Mouse (Mus musculus): ENCODE data around the gene Fam161a. TPM values are rescaled to one million over a fixed set of nuclear protein-coding genes. Genes with fewer than 3 reads are reported as not detected.
A peak's percentile ranks its signal among the peaks of the same experiment; 100 is the strongest.

The Fam161a gene
- polyA plus RNA-seq, 1 experiment from 2014 or later = 7.7 TPM

- no peak for ATAC-seq (ENCODE audit: low FRiP score)
- WGBS = 61% methylated on average over 1 of the region's 1 CpGs
- Histone ChIP-seq H3K9me3 (replicated peaks) (peaks cover 4% of the 10 kb centered on the region; the same call in 1 of the 2 replicates), H3K4me2 (replicated peaks) (no peak overlapping the region), H3K27me3 (no peaks in the 10 kb centered on the region), H3K4me3 (no peak overlapping the region), H3K4me1 (peaks cover 24% of the 10 kb centered on the region), H3K9ac (no peak overlapping the region), H3K36me3 (peaks cover 20% of the 10 kb centered on the region), H3K27ac (no peak overlapping the region)
Observed at GRCm38 (mm10) chr11:22978711-22979110, 28.6 kb upstream of the Fam161a start.

DNA sequence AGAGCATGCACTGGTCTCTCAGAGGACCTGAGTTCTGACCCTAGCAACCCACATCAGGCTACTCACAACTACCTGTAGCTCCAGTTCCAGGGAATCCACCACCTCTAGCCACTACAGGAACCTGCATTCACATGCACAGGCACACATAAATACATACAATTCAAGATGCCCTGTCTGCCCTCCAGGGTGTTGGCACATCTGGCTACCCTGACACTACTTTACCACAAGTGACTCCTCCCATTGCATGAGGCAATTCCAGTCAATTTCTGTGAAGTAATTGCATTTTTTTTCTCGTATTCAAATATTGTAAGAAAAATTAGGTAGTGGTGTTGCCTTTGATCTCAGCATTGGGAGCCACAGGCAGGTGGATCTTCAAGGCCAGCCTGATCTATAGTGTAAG is 28.1 kb upstream of the Fam161a start:
- 88% methylated on average over 1 of the region's 1 CpGs for WGBS
- Histone ChIP-seq H3K4me1 (peaks cover 24% of the 10 kb centered on the region), H3K4me2 (replicated peaks) (no peak overlapping the region), H3K9me3 (replicated peaks) (0 out of 2 replicates have a peak, but pooled peaks cover 2% of the 10 kb centered on the region), H3K27ac (no peak overlapping the region), H3K27me3 (no peaks in the 10 kb centered on the region), H3K36me3 (peaks cover 15% of the 10 kb centered on the region), H3K4me3 (no peak overlapping the region), H3K9ac (no peak overlapping the region)
- ATAC-seq (ENCODE audit: low FRiP score) = no peak

DNA sequence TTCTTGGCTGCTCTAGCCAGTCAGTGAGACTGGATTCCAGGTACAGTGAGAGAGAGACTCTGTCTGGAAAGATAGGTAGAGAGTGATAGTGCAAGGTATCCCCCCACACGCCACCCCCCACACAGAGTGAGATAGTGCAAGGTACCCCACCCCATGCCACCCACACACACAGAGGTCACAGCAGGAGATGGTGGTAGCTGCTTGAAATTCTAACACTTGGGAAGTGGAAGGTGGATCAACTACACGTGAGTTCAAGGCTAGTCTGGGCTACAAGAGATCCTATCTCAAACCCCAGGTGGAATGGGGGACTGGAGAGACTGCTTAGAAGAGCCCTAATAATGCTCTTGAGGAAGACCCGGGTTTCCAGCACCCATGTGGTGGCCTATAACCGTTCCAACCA is 26.3 kb upstream of the Fam161a start:
- H3K4me2 ChIP-seq (replicated peaks) = peak overlapping the region; percentile 84
- 57% methylated on average over 4 of the region's 4 CpGs for WGBS
- H3K9ac ChIP-seq = peak overlapping the region; percentile 75
- H3K36me3 ChIP-seq = peaks cover 13% of the 10 kb centered on the region; the same call in 1 of the 2 replicates
- no peaks in the 10 kb centered on the region for H3K9me3 ChIP-seq (replicated peaks)
- H3K4me3 ChIP-seq = peak overlapping the region; percentile 64
- H3K27me3 ChIP-seq = no peaks in the 10 kb centered on the region
- ATAC-seq (ENCODE audit: low FRiP score) = no peak
- H3K27ac ChIP-seq = no peak overlapping the region
- H3K4me1 ChIP-seq = peaks cover 19% of the 10 kb centered on the region

DNA sequence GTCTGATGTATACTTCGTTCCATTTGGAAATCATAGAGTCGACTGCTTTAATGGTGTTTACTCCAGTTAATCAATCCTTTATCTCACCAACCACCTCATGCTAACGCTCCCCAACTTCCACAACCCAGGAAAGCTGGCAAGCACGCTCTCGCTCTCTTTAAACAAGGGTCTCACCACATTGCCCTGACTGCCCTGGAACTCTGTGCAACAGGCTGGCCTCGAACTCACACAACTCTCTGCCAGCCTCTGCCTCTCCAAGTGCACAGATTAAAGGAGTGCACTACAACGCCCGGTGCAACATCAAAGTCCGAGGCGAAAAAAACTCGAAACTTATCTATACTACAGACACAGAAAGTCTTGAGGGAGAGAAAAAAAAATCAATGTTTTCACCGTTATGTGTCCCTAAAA is 25.8 kb upstream of the Fam161a start:
- ATAC-seq (ENCODE audit: low FRiP score) = peak; percentile 38
- H3K9me3 ChIP-seq (replicated peaks) = no peaks in the 10 kb centered on the region
- H3K4me2 ChIP-seq (replicated peaks) = peak overlapping the region; percentile 84
- H3K27me3 ChIP-seq = no peaks in the 10 kb centered on the region
- H3K4me1 ChIP-seq = peaks cover 15% of the 10 kb centered on the region
- peaks cover 10% of the 10 kb centered on the region; the same call in 1 of the 2 replicates for H3K36me3 ChIP-seq
- peak overlapping the region; percentile 75 for H3K9ac ChIP-seq
- peak overlapping the region; percentile 64 for H3K4me3 ChIP-seq
- WGBS = 3% methylated on average over 12 of the region's 12 CpGs
- H3K27ac ChIP-seq = peak overlapping the region; percentile 93

DNA sequence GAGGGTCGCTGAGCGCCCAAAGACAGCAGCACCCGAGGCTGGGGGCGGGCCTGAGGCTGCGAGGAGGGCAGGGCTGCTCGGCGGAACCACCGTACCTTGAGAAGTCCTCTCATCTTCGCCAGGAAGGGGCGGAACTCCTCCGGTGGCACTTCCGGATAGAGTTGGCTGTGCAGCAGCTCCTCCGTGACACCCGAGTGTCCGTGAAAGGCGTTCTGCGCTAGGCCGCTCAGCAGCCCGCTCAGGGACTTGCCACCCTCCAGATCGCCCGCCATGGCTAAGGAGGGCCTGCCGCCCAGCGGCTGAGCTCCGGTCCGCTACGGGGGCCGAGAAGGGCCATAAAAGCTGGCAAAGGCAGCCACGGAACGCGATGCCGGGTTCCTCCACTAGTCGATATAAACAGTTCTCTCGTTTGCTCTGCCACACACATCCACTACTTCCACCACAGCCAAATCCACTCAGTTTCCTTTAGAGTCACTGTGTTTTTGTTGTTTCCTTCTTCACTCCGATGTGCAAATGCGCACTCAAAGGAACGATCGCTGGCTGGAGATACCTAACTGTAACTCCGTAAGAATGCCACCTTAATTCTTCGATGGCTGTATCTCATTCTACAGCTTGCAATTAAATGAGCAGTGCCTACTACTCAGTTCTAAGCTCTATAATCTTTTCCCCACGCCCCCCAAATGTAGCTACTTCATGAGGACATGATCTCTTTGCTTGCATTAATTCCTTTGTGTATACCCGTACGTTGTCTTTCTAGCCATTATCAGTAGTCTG is 25.2 kb upstream of the Fam161a start, which contains the start of the genes Gm28048 and Commd1:
TSS of gene Gm28048 (minus strand) at position 107 of the 774 bp plus-strand sequence.
TSS of gene Commd1 (minus strand) at position 399 of the 774 bp plus-strand sequence.
- Histone ChIP-seq H3K4me1 (peaks cover 9% of the 10 kb centered on the region), H3K27me3 (no peaks in the 10 kb centered on the region), H3K9ac (peak within 1 kb of the TSS; percentile 75), H3K27ac (peak within 1 kb of the TSS; percentile 93), H3K4me3 (peak within 1 kb of the TSS; percentile 64), H3K9me3 (replicated peaks) (no peaks in the 10 kb centered on the region), H3K4me2 (replicated peaks) (peak within 1 kb of the TSS; percentile 84), H3K36me3 (peaks cover 5% of the 10 kb centered on the region; the same call in 1 of the 2 replicates)
- peak; percentile 94 for ATAC-seq (ENCODE audit: low FRiP score)
- 4% methylated on average over 42 of the region's 42 CpGs for WGBS

- H3K4me2 ChIP-seq (replicated peaks) = peak overlapping the region; percentile 84; the same call in 1 of the 2 replicates
- 71% methylated on average over 6 of the region's 6 CpGs for WGBS
Observed at GRCm38 (mm10) chr11:22982846-22983245, 24.5 kb upstream of the Fam161a start.

DNA sequence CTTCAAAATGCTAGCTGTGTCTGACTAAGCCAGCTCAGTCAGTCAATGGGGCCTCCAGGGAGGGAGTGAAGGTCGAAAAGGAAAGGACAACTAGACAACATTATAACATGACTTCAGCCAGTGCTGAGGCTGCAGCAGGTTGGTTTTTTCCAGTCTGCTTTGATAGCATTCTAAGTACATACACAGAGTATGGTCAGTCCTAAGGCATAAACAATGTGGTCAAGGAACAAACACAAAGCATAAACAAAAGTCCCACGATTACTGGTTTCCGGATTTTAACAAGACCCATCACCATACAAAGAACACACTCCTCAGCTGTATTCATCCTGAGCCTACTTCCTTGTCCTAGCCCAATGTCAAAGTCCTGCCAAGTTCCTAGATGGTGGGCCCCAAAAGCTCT is 21.8 kb upstream of the Fam161a start:
- no peaks in the 10 kb centered on the region for H3K9me3 ChIP-seq (replicated peaks)
- no peaks in the 10 kb centered on the region for H3K36me3 ChIP-seq
- H3K4me1 ChIP-seq = peaks cover 9% of the 10 kb centered on the region
- H3K4me2 ChIP-seq (replicated peaks) = no peak overlapping the region
- ATAC-seq (ENCODE audit: low FRiP score) = no peak
- 78% methylated on average over 3 of the region's 3 CpGs for WGBS
- H3K27me3 ChIP-seq = no peaks in the 10 kb centered on the region
- H3K9ac ChIP-seq = no peak overlapping the region
- no peak overlapping the region for H3K4me3 ChIP-seq
- no peak overlapping the region for H3K27ac ChIP-seq

More at GRCm38 (mm10) chr11:22982846-22983245, 24.5 kb upstream of the Fam161a start:
- Histone ChIP-seq H3K4me1 (peaks cover 9% of the 10 kb centered on the region), H3K4me3 (no peak overlapping the region), H3K27me3 (no peaks in the 10 kb centered on the region), H3K36me3 (no peaks in the 10 kb centered on the region), H3K9ac (no peak overlapping the region), H3K27ac (no peak overlapping the region), H3K9me3 (replicated peaks) (no peaks in the 10 kb centered on the region)
- no peak for ATAC-seq (ENCODE audit: low FRiP score)

- H3K27ac ChIP-seq = no peak overlapping the region
- no peak overlapping the region for H3K9ac ChIP-seq
- peaks cover 12% of the 10 kb centered on the region for H3K4me1 ChIP-seq
- no peak overlapping the region for H3K4me3 ChIP-seq
- WGBS = 51% methylated on average over 2 of the region's 2 CpGs
- ATAC-seq (ENCODE audit: low FRiP score) = no peak
- H3K36me3 ChIP-seq = no peaks in the 10 kb centered on the region
- no peaks in the 10 kb centered on the region for H3K9me3 ChIP-seq (replicated peaks)
- H3K27me3 ChIP-seq = no peaks in the 10 kb centered on the region
- H3K4me2 ChIP-seq (replicated peaks) = no peak overlapping the region
Observed at GRCm38 (mm10) chr11:22987357-22987756, 20.0 kb upstream of the Fam161a start.

DNA sequence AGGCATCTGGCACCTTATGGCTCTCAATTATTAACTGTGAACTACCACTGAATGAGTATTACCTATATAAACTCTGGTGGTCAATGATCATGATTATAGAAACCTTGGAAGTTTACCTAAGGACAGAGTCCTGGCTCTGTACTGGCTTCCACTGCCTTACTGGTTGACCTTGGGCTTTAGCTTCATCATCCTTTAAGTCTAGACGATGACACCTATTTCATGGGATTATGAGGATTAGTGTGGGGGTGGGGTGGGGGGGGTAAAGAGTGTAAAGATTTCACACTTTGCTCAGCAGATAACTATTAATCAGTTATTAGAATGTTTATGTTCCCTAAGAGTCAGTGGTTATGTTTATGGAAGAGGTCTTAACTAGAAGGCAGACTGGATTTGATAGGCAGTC is 17.5 kb upstream of the Fam161a start:
- Histone ChIP-seq H3K4me2 (replicated peaks) (peak overlapping the region; percentile 93), H3K36me3 (peaks cover 11% of the 10 kb centered on the region), H3K4me3 (peak overlapping the region; percentile 76), H3K9ac (peak overlapping the region; percentile 41), H3K27ac (peak overlapping the region; percentile 93), H3K27me3 (no peaks in the 10 kb centered on the region), H3K9me3 (replicated peaks) (no peaks in the 10 kb centered on the region), H3K4me1 (peaks cover 12% of the 10 kb centered on the region)
- ATAC-seq (ENCODE audit: low FRiP score) = peak; percentile 12; the same call in 1 of the 2 replicates
- WGBS = 62% methylated on average over 1 of the region's 1 CpGs

GRCm38 (mm10) chr11:22990393-22991126 is 16.8 kb upstream of the Fam161a start, which contains the start of gene Cct4:
Cct4 (plus strand) TSS chr11:22990519.
- H3K4me1 ChIP-seq = peaks cover 12% of the 10 kb centered on the region
- WGBS = under 1% methylated on average over 66 of the region's 66 CpGs
- ATAC-seq (ENCODE audit: low FRiP score) = peak; percentile 99
- H3K4me2 ChIP-seq (replicated peaks) = peak within 1 kb of the TSS; percentile 93
- peaks cover 18% of the 10 kb centered on the region for H3K36me3 ChIP-seq
- H3K27me3 ChIP-seq = no peaks in the 10 kb centered on the region
- H3K9ac ChIP-seq = peak within 1 kb of the TSS; percentile 77
- peak within 1 kb of the TSS; percentile 93 for H3K27ac ChIP-seq
- peak within 1 kb of the TSS; percentile 76 for H3K4me3 ChIP-seq
- no peaks in the 10 kb centered on the region for H3K9me3 ChIP-seq (replicated peaks)

DNA sequence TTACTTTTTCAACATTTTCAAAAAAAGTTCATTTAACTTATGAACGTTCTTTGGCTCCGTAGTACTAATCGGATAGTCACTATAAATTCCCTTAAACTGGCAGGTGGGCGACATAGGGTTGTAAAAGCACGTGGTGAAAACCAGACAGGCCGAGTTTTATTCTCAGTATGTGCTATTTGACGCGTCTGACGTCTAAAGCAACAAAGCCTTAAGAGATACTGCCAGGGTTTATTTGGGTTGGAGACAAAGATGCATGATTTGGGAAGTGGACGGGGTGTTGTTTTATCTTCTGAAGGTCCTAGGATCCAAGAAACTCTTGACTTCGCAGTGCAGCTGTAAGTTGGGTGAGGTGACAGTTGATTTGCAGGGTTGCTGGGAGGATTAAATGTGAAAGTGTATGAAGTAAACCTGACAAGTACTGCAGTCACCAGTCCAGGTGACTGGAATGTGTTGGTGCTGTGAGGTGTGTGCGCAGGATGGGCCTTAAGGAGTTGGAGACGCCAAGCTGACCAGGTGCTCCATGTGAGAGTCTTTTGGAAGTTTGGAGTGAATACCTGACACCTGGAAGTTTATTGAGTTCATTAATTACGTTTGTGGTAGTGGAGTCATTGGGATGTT is 16.0 kb upstream of the Fam161a start:
- H3K4me1 ChIP-seq = peaks cover 12% of the 10 kb centered on the region
- H3K4me2 ChIP-seq (replicated peaks) = peak overlapping the region; percentile 93
- H3K4me3 ChIP-seq = peak overlapping the region; percentile 76
- no peaks in the 10 kb centered on the region for H3K9me3 ChIP-seq (replicated peaks)
- H3K27ac ChIP-seq = peak overlapping the region; percentile 93; the same call in 1 of the 2 replicates
- peaks cover 24% of the 10 kb centered on the region for H3K36me3 ChIP-seq
- no peaks in the 10 kb centered on the region for H3K27me3 ChIP-seq
- WGBS = 13% methylated on average over 14 of the region's 14 CpGs
- no peak for ATAC-seq (ENCODE audit: low FRiP score)
- H3K9ac ChIP-seq = peak overlapping the region; percentile 77

DNA sequence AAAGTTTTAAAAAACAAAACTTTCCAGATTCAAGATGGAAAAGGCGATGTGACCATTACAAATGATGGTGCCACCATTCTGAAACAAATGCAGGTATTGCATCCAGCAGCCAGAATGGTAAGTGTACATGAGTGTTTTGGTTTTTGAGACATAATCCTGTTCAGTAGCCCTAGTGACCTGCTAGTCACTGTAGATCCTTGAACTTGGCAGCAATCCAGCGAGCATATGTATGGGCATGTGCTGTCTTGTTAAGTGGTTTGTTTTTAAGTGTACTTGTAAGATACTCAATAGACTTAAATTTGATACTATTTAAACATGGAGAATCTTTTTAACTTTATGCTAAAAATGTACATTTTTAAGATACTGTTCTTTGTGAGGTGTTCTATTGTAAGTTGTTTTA is 13.1 kb upstream of the Fam161a start:
- H3K4me1 ChIP-seq = peaks cover 12% of the 10 kb centered on the region
- no peaks in the 10 kb centered on the region for H3K9me3 ChIP-seq (replicated peaks)
- 97% methylated on average over 2 of the region's 2 CpGs for WGBS
- no peak overlapping the region for H3K9ac ChIP-seq
- H3K27ac ChIP-seq = no peak overlapping the region
- no peak for ATAC-seq (ENCODE audit: low FRiP score)
- no peaks in the 10 kb centered on the region for H3K27me3 ChIP-seq
- H3K36me3 ChIP-seq = peaks cover 45% of the 10 kb centered on the region
- H3K4me3 ChIP-seq = no peak overlapping the region
- no peak overlapping the region for H3K4me2 ChIP-seq (replicated peaks)

All from hindbrain, embryonic 12.5 days (tissue).